Comparison of ENCODE assay signal across 20 mouse cellular contexts in the genomic region with DNA sequence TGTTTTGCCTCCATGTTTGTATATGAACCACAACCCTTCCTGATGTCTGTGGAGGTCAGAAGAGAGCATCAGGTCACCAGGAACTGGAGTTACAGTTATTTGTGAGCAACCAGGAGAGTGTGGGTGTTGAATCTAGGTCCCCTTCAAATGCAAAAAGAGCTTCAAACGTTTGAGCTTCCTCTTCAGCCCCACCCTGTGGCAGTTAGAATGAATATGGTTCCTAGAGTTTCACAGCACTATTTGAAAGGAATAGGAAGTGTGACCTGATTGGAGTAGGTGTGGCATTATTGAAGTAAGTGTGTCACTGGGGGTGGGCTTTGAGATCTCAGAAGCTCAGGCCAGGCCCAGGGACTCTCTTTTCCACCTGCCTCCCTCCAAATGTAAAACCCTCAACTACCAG. TPM values are rescaled to one million over a fixed set of nuclear protein-coding genes. Genes with fewer than 3 reads are reported as not detected.
A peak's percentile ranks its signal among the peaks of the same experiment; 100 is the strongest.
DNase-seq lines count a peak whose midpoint lies in the region; ATAC-seq and TF ChIP-seq lines count a peak whose summit lies in the region.
"Had no signal": no experiment of that assay in that cellular context is flagged by ENCODE, and none has a peak within 500 bp of the region (broad histone marks: within the 10 kb centered on the region; RNA-seq: fewer than 3 reads in every experiment).

No protein-coding gene starts in this region.

- H3K4me2 ChIP-seq in hindbrain, embryonic 13.5 days: no peak overlapping the region
- H3K4me2 ChIP-seq: forebrain, embryonic 15.5 days; limb, embryonic 12.5 days; liver, embryonic 15.5 days; midbrain, embryonic 15.5 days; neural tube, embryonic 12.5 days had no signal

- no peak overlapping the region for H3K27ac ChIP-seq in thymus, adult 2 months (ENCODE audit: control insufficient read depth, insufficient read depth, low read length)
- H3K27ac ChIP-seq in MEL (ENCODE audit: control insufficient read depth, low read depth, low read length): no peak overlapping the region
- H3K27ac ChIP-seq in hindbrain, embryonic 13.5 days: no peak overlapping the region
- H3K27ac ChIP-seq: embryonic facial prominence, embryonic 10.5 days; forebrain, embryonic 15.5 days; left cerebral cortex, adult 2 months; limb, embryonic 12.5 days; liver, embryonic 15.5 days; macrophage; midbrain, embryonic 15.5 days; neural tube, embryonic 12.5 days had no signal

- H3K4me1 ChIP-seq in thymus, adult 2 months (replicated peaks; ENCODE audit: control insufficient read depth, insufficient read depth, low read length): peaks cover 4% of the 10 kb centered on the region; the same call in 1 of the 2 replicates
- H3K4me1 ChIP-seq in MEL (ENCODE audit: control insufficient read depth in 1 of 2, insufficient read depth in 2 of 2, low read length in 2 of 2): no peaks in the 10 kb centered on the region
- no peaks in the 10 kb centered on the region for H3K4me1 ChIP-seq in hindbrain, embryonic 13.5 days (replicated peaks)
- H3K4me1 ChIP-seq: embryonic facial prominence, embryonic 10.5 days; forebrain, embryonic 15.5 days; limb, embryonic 12.5 days; liver, embryonic 15.5 days; midbrain, embryonic 15.5 days; neural tube, embryonic 12.5 days had no signal

- no peak for TF ChIP-seq RAD21 in MEL (IDR thresholded peaks at IDR 0.05; ENCODE audit: low read depth, low read length)

- H3K79me2 ChIP-seq in MEL (ENCODE audit: control insufficient read depth, insufficient read depth, low read length, poor library complexity): no peaks in the 10 kb centered on the region

- H3K9ac ChIP-seq in MEL (ENCODE audit: control insufficient read depth, low read depth, low read length, poor library complexity, severe bottlenecking): no peak overlapping the region
- no peak overlapping the region for H3K9ac ChIP-seq in hindbrain, embryonic 13.5 days
- H3K9ac ChIP-seq: forebrain, embryonic 15.5 days; limb, embryonic 12.5 days; liver, embryonic 15.5 days; midbrain, embryonic 15.5 days; neural tube, embryonic 12.5 days had no signal

- TF ChIP-seq EP300 in MEL (IDR thresholded peaks at IDR 0.05; ENCODE audit: low read depth in 1 of 2, low read length in 2 of 2): no peak

- no peaks in the 10 kb centered on the region for H3K36me3 ChIP-seq in thymus, adult 2 months (ENCODE audit: control insufficient read depth, insufficient read depth, low read length)
- H3K36me3 ChIP-seq in MEL (ENCODE audit: control insufficient read depth in 1 of 2, insufficient read depth in 2 of 2, low read length in 2 of 2): no peaks in the 10 kb centered on the region
- no peaks in the 10 kb centered on the region for H3K36me3 ChIP-seq in hindbrain, embryonic 13.5 days
- H3K36me3 ChIP-seq: embryonic facial prominence, embryonic 10.5 days; forebrain, embryonic 15.5 days; limb, embryonic 12.5 days; liver, embryonic 15.5 days; midbrain, embryonic 15.5 days; neural tube, embryonic 12.5 days had no signal

- no peak for TF ChIP-seq CTCF in thymus, adult 2 months (IDR thresholded peaks at IDR 0.05; ENCODE audit: borderline replicate concordance, control insufficient read depth, extremely low read depth, insufficient read depth, low read length, poor library complexity)
- no peak for TF ChIP-seq CTCF in MEL (IDR thresholded peaks at IDR 0.05 in 2 of 3, conservative IDR thresholded peaks at IDR 0.05 in 1 of 3; ENCODE audit: control insufficient read depth in 1 of 3, insufficient read depth in 1 of 3, low read depth in 2 of 3, low read length in 3 of 3, poor library complexity in 1 of 3, severe bottlenecking in 1 of 3)

- no peak overlapping the region for H3K4me3 ChIP-seq in thymus, adult 2 months (ENCODE audit: control insufficient read depth, insufficient read depth, low read length)
- no peak overlapping the region for H3K4me3 ChIP-seq in MEL (ENCODE audit: control insufficient read depth in 1 of 2, insufficient read depth in 1 of 2, low read depth in 2 of 2, low read length in 2 of 2)
- no peak overlapping the region for H3K4me3 ChIP-seq in hindbrain, embryonic 13.5 days
- H3K4me3 ChIP-seq: embryonic facial prominence, embryonic 10.5 days; erythroblast, embryonic 14.5 days; forebrain, embryonic 15.5 days; left cerebral cortex, adult 2 months; limb, embryonic 12.5 days; liver, embryonic 15.5 days; midbrain, embryonic 15.5 days; neural tube, embryonic 12.5 days had no signal

- WGBS in thymus, adult 2 months: 0% methylated on average over 1 of the region's 1 CpGs
- WGBS in hindbrain, embryonic 13.5 days: 14% methylated on average over 1 of the region's 1 CpGs

- TF ChIP-seq POLR2A in thymus, adult 2 months (IDR thresholded peaks at IDR 0.05; ENCODE audit: control insufficient read depth, extremely low read depth, insufficient read depth, low read length, poor library complexity): no peak
- no peak for TF ChIP-seq POLR2A in MEL (IDR thresholded peaks at IDR 0.05; ENCODE audit: control insufficient read depth in 1 of 2, insufficient read depth in 1 of 2, low read depth in 1 of 2, low read length in 2 of 2, poor library complexity in 1 of 2)

- ATAC-seq in inflammation-experienced regulatory T-cells, adult 6 months: peak; percentile 55
- no peak for ATAC-seq in hindbrain, embryonic 13.5 days (ENCODE audit: low FRiP score)
- ATAC-seq: forebrain, embryonic 15.5 days; midbrain, embryonic 15.5 days had no signal

- no peaks in the 10 kb centered on the region for H3K9me3 ChIP-seq in MEL (replicated peaks; ENCODE audit: insufficient read depth, low read length)
- H3K9me3 ChIP-seq in hindbrain, embryonic 13.5 days: no peaks in the 10 kb centered on the region
- H3K9me3 ChIP-seq: embryonic facial prominence, embryonic 10.5 days; forebrain, embryonic 15.5 days; limb, embryonic 12.5 days; liver, embryonic 15.5 days; midbrain, embryonic 15.5 days; neural tube, embryonic 12.5 days had no signal

- DNase-seq in thymus, postnatal 25 days: peak; percentile 10
- no peak for DNase-seq in thymus, adult 2 months
- DNase-seq in MEL (ENCODE audit: low read depth, low spot score): peak; percentile 17
- DNase-seq in gastrocnemius, postnatal 10 days: no peak
- DNase-seq in cerebellum, postnatal 36 days: no peak
- DNase-seq: adrenal gland, postnatal 36 days; cerebellum, postnatal 14 days; kidney, adult 9 months; right cerebral cortex, postnatal 4 days had no signal

- no peaks in the 10 kb centered on the region for H3K27me3 ChIP-seq in thymus, adult 2 months (ENCODE audit: control insufficient read depth, insufficient read depth, low read length)
- H3K27me3 ChIP-seq in MEL (ENCODE audit: control insufficient read depth in 1 of 2, insufficient read depth in 2 of 2, low read length in 2 of 2): no peaks in the 10 kb centered on the region; a peak in 1 of 4 replicates
- no peaks in the 10 kb centered on the region for H3K27me3 ChIP-seq in hindbrain, embryonic 13.5 days
- H3K27me3 ChIP-seq: forebrain, embryonic 15.5 days; limb, embryonic 12.5 days; liver, embryonic 15.5 days; midbrain, embryonic 15.5 days; neural tube, embryonic 12.5 days had no signal

TF ChIP-seq in MEL, 35 proteins besides CTCF, POLR2A, EP300 and RAD21:
- TF ChIP-seq BHLHE40 (IDR thresholded peaks at IDR 0.05; ENCODE audit: borderline replicate concordance, low read depth, low read length) (no peak), HCFC1 (IDR thresholded peaks at IDR 0.05; ENCODE audit: low read depth, low read length) (no peak), KAT2A (conservative IDR thresholded peaks at IDR 0.05; ENCODE audit: low read depth, low read length) (no peak), SMC3 (IDR thresholded peaks at IDR 0.05; ENCODE audit: low read depth, low read length) (no peak), RCOR1 (IDR thresholded peaks at IDR 0.05; ENCODE audit: low read depth, low read length) (no peak)

RNA-seq across cellular contexts. Expression of a gene that starts 30.3 kb away (rescaled TPM):
- polyA plus RNA-seq in thymus, adult 2 months (2012; rRNA removed): 44.7 and 60.3 TPM in 2 replicates
- 1.1 and 1.7 TPM in 2 replicates for total RNA-seq in MEL (2012; rRNA removed)
- 1 to 10 TPM in 1 of 2 experiments, not detected in 1; 1.8 TPM for polyA plus RNA-seq in MEL (2012; ENCODE audit: insufficient read depth in 1 of 2, insufficient read length in 2 of 2, low read depth in 1 of 2, low replicate concordance in 2 of 2, missing spikeins in 1 of 2)
- 10 to 100 TPM; 20.5 to 31.8 (median 22.9) TPM for polyA plus RNA-seq in inflammation-experienced regulatory T-cells, adult 6 months (2017; shearing (Covaris generic))
- polyA plus RNA-seq in hindbrain, embryonic 13.5 days (2015; fragmentation: Nextera tagmentation; extraction: Ambion mirVana): 33.4 and 34.4 TPM in 2 replicates
- 10 to 100 TPM; 12.9 to 14.1 TPM for total RNA-seq in gastrocnemius, postnatal 10 days (2021)

RNA-seq across cellular contexts. Expression of a gene that starts 30.5 kb away (rescaled TPM):
- polyA plus RNA-seq in thymus, adult 2 months (2012; rRNA removed): 30.9 and 37.2 TPM in 2 replicates
- 47.3 and 51.3 TPM in 2 replicates for total RNA-seq in MEL (2012; rRNA removed)
- 10 to 100 TPM in 1 of 2 experiments, not detected in 1; 48.4 TPM for polyA plus RNA-seq in MEL (2012; ENCODE audit: insufficient read depth in 1 of 2, insufficient read length in 2 of 2, low read depth in 1 of 2, low replicate concordance in 2 of 2, missing spikeins in 1 of 2)
- 100 to 1,000 TPM; 131 to 144 (median 138) TPM for polyA plus RNA-seq in inflammation-experienced regulatory T-cells, adult 6 months (2017; shearing (Covaris generic))
- 85.8 and 93.7 TPM in 2 replicates for polyA plus RNA-seq in hindbrain, embryonic 13.5 days (2015; fragmentation: Nextera tagmentation; extraction: Ambion mirVana)
- 10 to 100 TPM; 20.9 to 24.2 TPM for total RNA-seq in gastrocnemius, postnatal 10 days (2021)

RNA-seq across cellular contexts. Expression of a gene that starts 45.1 kb away (rescaled TPM):
- polyA plus RNA-seq in thymus, adult 2 months (2012; rRNA removed): 48.4 and 51.0 TPM in 2 replicates
- total RNA-seq in MEL (2012; rRNA removed): 183 and 190 TPM in 2 replicates
- polyA plus RNA-seq in MEL (2012; ENCODE audit: insufficient read depth in 1 of 2, insufficient read length in 2 of 2, low read depth in 1 of 2, low replicate concordance in 2 of 2, missing spikeins in 1 of 2): 100 to 1,000 TPM in 1 of 2 experiments, not detected in 1; 338 TPM
- polyA plus RNA-seq in inflammation-experienced regulatory T-cells, adult 6 months (2017; shearing (Covaris generic)): 100 to 1,000 TPM; 140 to 206 (median 176) TPM
- 80.8 and 91.1 TPM in 2 replicates for polyA plus RNA-seq in hindbrain, embryonic 13.5 days (2015; fragmentation: Nextera tagmentation; extraction: Ambion mirVana)
- total RNA-seq in gastrocnemius, postnatal 10 days (2021): 10 to 100 TPM; 57.9 to 62.4 TPM

Comparison
In these comparisons a context has a peak if more than half of its experiments do, and no peak if none do; other contexts are left out.
1. DNase-seq: peak in thymus, postnatal 25 days (single experiment) and MEL (single experiment); none in thymus, adult 2 months (single experiment), gastrocnemius, postnatal 10 days (single experiment) and cerebellum, postnatal 36 days (0 of 2).
2. RNA of a gene that starts 30.3 kb away (polyA plus RNA-seq): 44.7 to 60.3 TPM in thymus, adult 2 months, 33.4 to 34.4 TPM in hindbrain, embryonic 13.5 days and 20.5 to 31.8 TPM in inflammation-experienced regulatory T-cells, adult 6 months; 1.8 TPM in MEL; every median in the first group is over 4 times any median in the second.